9 mouse cellular contexts compared by ENCODE assay signal in the genomic region with DNA sequence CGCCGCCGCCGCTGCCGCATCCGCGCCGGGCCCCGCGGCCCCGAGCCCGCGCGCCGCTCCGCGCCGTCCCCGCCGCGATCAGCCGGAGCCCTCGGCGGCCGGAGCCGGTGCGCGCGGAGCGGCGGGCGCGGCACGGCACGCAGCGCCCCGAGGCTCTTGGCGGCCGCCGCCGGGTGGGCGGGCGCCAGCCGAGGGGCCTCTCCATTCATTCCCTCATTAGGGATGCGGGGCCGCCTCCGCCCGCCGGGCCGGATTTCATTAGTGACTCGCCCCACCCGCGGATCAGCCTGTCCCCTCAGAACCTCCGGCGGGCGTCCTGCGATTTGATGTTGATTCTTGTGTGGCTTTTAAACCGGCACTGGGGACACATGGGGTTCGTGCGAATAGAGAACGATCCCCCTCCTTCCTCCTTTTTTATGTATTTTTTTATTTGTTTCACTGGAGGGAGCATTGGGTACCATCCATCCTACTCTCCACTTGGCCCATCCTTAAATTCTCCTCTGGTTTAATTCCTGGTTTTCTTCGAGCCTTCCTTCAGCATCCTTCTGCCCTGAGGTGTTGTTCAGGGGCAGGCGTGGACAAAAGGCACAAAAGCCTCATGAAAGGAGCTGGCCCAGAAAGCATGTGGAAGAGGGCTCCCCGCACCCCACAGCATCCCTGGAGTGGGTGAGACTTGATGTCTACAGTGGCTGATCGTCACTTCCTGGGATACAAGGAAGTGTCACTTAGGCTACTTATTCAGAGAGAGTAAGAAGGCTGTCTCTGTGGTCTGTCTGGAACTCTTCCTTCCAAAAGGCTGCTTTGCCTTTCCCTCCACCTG. TPM values are rescaled to one million over a fixed set of nuclear protein-coding genes. Genes with fewer than 3 reads are reported as not detected.
DNase-seq lines count a peak whose midpoint lies in the region; ATAC-seq and TF ChIP-seq lines count a peak whose summit lies in the region.
"Had no signal": no experiment of that assay in that cellular context is flagged by ENCODE, and none has a peak within 500 bp of the region (broad histone marks: within the 10 kb centered on the region; RNA-seq: fewer than 3 reads in every experiment).

No protein-coding gene starts in this region.

- H3K9ac ChIP-seq in kidney, postnatal 0 days (ENCODE audit: low read depth, low read length) = peak overlapping the region; percentile 92
- H3K9ac ChIP-seq in liver, adult 2 months (ENCODE audit: low read depth, low read length) = no peak overlapping the region

- intact Hi-C loops in heart, postnatal 25 days (cut with DNase I) = no loop called here

- H3K9me3 ChIP-seq in kidney, postnatal 0 days (replicated peaks; ENCODE audit: low read length) = no peaks in the 10 kb centered on the region

- no peaks in the 10 kb centered on the region for H3K27me3 ChIP-seq in kidney, postnatal 0 days (ENCODE audit: insufficient read depth, low read length)
- H3K27me3 ChIP-seq in liver, adult 2 months (ENCODE audit: control insufficient read depth, insufficient read depth, low read length) = peaks cover 13% of the 10 kb centered on the region

- peak overlapping the region; percentile 66 for H3K27ac ChIP-seq in kidney, postnatal 0 days
- H3K27ac ChIP-seq in liver, adult 2 months (replicated peaks; ENCODE audit: insufficient read depth, low read depth, low read length) = no peak overlapping the region
- peak overlapping the region; percentile 34 for H3K27ac ChIP-seq in olfactory bulb, adult 2 months (ENCODE audit: insufficient read depth, low read depth, low read length)

- peak; percentile 63 for ATAC-seq in kidney, postnatal 0 days (replicated peaks; ENCODE audit: low FRiP score, low read depth)

- H3K79me2 ChIP-seq in liver, adult 2 months (ENCODE audit: control insufficient read depth, insufficient read depth, low read length) = no peaks in the 10 kb centered on the region

- no peak for TF ChIP-seq POLR2A in liver, adult 2 months (IDR thresholded peaks at IDR 0.05; ENCODE audit: extremely low read depth, insufficient read depth, low read length)
- TF ChIP-seq POLR2A in olfactory bulb, adult 2 months (IDR thresholded peaks at IDR 0.05; ENCODE audit: insufficient read depth, low read depth, low read length) = no peak

- no peak for TF ChIP-seq CTCF in kidney, postnatal 0 days (IDR thresholded peaks at IDR 0.05; ENCODE audit: low read depth)
- TF ChIP-seq CTCF in liver, adult 2 months (IDR thresholded peaks at IDR 0.05; ENCODE audit: low read depth, low read length) = no peak
- no peak for TF ChIP-seq CTCF in olfactory bulb, adult 2 months (IDR thresholded peaks at IDR 0.05; ENCODE audit: insufficient read depth, low read depth, low read length)

- peak overlapping the region; percentile 73 for H3K4me3 ChIP-seq in kidney, postnatal 0 days (replicated peaks; ENCODE audit: low read depth, low read length)
- peak overlapping the region; percentile 33; the same call in 1 of the 2 replicates for H3K4me3 ChIP-seq in liver, adult 2 months (ENCODE audit: insufficient read depth, low read depth, low read length)
- H3K4me3 ChIP-seq in olfactory bulb, adult 2 months (ENCODE audit: insufficient read depth, low read depth, low read length) = peak overlapping the region; percentile 95

- H3K4me1 ChIP-seq in kidney, postnatal 0 days (replicated peaks; ENCODE audit: insufficient read depth, low read length) = 0 out of 2 replicates have a peak, but pooled peaks cover 3% of the 10 kb centered on the region
- no peaks in the 10 kb centered on the region for H3K4me1 ChIP-seq in liver, adult 2 months (ENCODE audit: control insufficient read depth, insufficient read depth, low read length)
- H3K4me1 ChIP-seq in olfactory bulb, adult 2 months (ENCODE audit: control insufficient read depth, insufficient read depth, low read length) = peaks cover 8% of the 10 kb centered on the region

- peak; percentile 19 to 39 for DNase-seq in heart, adult 18-20 months
- DNase-seq in heart, postnatal 25 days (ENCODE audit: low spot score) = no peak
- DNase-seq in embryo, embryonic 10.5 days (ENCODE audit: low spot score) = peak; percentile 62
- peak; percentile 35 to 62 for DNase-seq in gastrocnemius, postnatal 4 days (ENCODE audit: low spot score in 2 of 2)
- peak; percentile 46 for DNase-seq in kidney, postnatal 0 days (ENCODE audit: low spot score)
- no peak for DNase-seq in liver, adult 2 months (ENCODE audit: extremely low read depth, low read depth, low spot score)
- DNase-seq in spleen, adult 18-20 months = no peak

- 1% methylated on average over 43 of the region's 65 CpGs for WGBS in kidney, postnatal 0 days
- 31% methylated on average over 65 of the region's 65 CpGs for whole genome bisulfite sequencing in liver, adult 2 months
- 25% methylated on average over 65 of the region's 65 CpGs for WGBS in olfactory bulb, adult 2 months

- no peaks in the 10 kb centered on the region for H3K36me3 ChIP-seq in kidney, postnatal 0 days (ENCODE audit: insufficient read depth, low read length)
- no peaks in the 10 kb centered on the region for H3K36me3 ChIP-seq in liver, adult 2 months (ENCODE audit: control insufficient read depth, insufficient read depth, low read length)

- H3K4me2 ChIP-seq in kidney, postnatal 0 days (ENCODE audit: low read length) = peak overlapping the region; percentile 93

RNA-seq across cellular contexts. Expression of a gene that starts 0.6 kb away (rescaled TPM):
- total RNA-seq in heart, adult 18-20 months (2021) = 1 to 10 TPM; 8.7 to 8.8 TPM
- 1 to 10 TPM; 7.0 to 7.6 TPM for total RNA-seq in heart, postnatal 25 days (2021)
- total RNA-seq in gastrocnemius, postnatal 4 days (2021) = 10 to 100 TPM; 12.9 to 13.6 TPM
- 2.1 TPM in 2 replicates for polyA plus RNA-seq in kidney, postnatal 0 days (2015; fragmentation: Nextera tagmentation; extraction: Ambion mirVana)
- total RNA-seq in liver, adult 2 months (2014; rRNA removed) = 0.46 and 0.74 TPM in 2 replicates
- polyA plus RNA-seq in liver, adult 2 months (2012; rRNA removed) = 0.49 and 0.64 TPM in 2 replicates
- polyA plus RNA-seq in olfactory bulb, adult 2 months (2012; ENCODE audit: insufficient read depth, insufficient read length, low replicate concordance, missing spikeins) = not detected in 2 replicates
- total RNA-seq: hematopoietic stem cell, adult 5-6 weeks had no signal

Comparison
In these comparisons a context has a peak if more than half of its experiments do, and no peak if none do; other contexts are left out.
1. DNase-seq: peak in heart, adult 18-20 months (2 of 2), embryo, embryonic 10.5 days (single experiment), gastrocnemius, postnatal 4 days (2 of 2) and kidney, postnatal 0 days (single experiment); none in heart, postnatal 25 days (single experiment), liver, adult 2 months (single experiment) and spleen, adult 18-20 months (0 of 2).
2. H3K4me3 ChIP-seq: peak in every context shown above with its lines; median percentile 95 in olfactory bulb, adult 2 months; 73 in kidney, postnatal 0 days; 33 in liver, adult 2 months.